Mouse (Mus musculus) heart, embryonic 12.5 days (tissue): Measurements from ENCODE around the gene Scn11a. TPM values are rescaled to one million over a fixed set of nuclear protein-coding genes. Genes with fewer than 3 reads are reported as not detected.

Experiments used
- ATAC-seq: fragments of 200-750 bp; cut with Nextera tagmentation; 2 replicates; pipeline ENCODE4 v1.8.0; 2017; ENCODE audit warnings: moderate TSS enrichment, moderate library complexity; ENCODE audit not compliant: insufficient number of reproducible peaks, low FRiP score
- H3K27ac ChIP-seq: fragments of 300-500 bp; sonication (generic); 2 replicates; pipeline ENCODE4 v1.5.1; 2016; ENCODE audit warnings: mild to moderate bottlenecking, moderate library complexity; ENCODE audit not compliant: poor library complexity, severe bottlenecking
- H3K27me3 ChIP-seq: fragments of 300-500 bp; sonication (generic); replicated peaks from 2 replicates; pipeline ENCODE4 v1.6.1; 2016; ENCODE audit warnings: mild to moderate bottlenecking, moderate library complexity
- H3K36me3 ChIP-seq: fragments of 300-500 bp; sonication (generic); 2 replicates; pipeline ENCODE4 v1.6.1; 2016; ENCODE audit warnings: mild to moderate bottlenecking, moderate library complexity
- H3K4me1 ChIP-seq: fragments of 300-500 bp; sonication (generic); replicated peaks from 2 replicates; pipeline ENCODE4 v1.6.1; 2016; ENCODE audit warnings: mild to moderate bottlenecking
- H3K4me2 ChIP-seq: fragments of 300-500 bp; sonication (generic); 2 replicates; pipeline ENCODE4 v1.6.1; 2016; ENCODE audit warnings: mild to moderate bottlenecking, moderate library complexity
- H3K4me3 ChIP-seq: fragments of 300-500 bp; sonication (generic); 2 replicates; pipeline ENCODE4 v1.5.1; 2016; ENCODE audit warnings: mild to moderate bottlenecking
- H3K9ac ChIP-seq: fragments of 300-500 bp; sonication (generic); 2 replicates; pipeline ENCODE4 v1.6.1; 2016; ENCODE audit warnings: mild to moderate bottlenecking, moderate library complexity
- H3K9me3 ChIP-seq: fragments of 300-500 bp; sonication (generic); replicated peaks from 2 replicates; pipeline ENCODE4 v1.6.1; 2016; ENCODE audit warnings: mild to moderate bottlenecking, moderate library complexity
- WGBS: fragments of 180-500 bp; shearing (Covaris S2); methylation state at CpG from one replicate; pipeline ENCODE4 v1.1.7; 2016; 5-methylcytosine and 5-hydroxymethylcytosine counted together
- polyA plus RNA-seq: library from polyadenylated mRNA; unstranded; fragments of >200 nt; fragmentation: Nextera tagmentation; extraction: Ambion mirVana; gene quantifications from 2 replicates; pipeline ENCODE4 v1.2.1, GENCODE M21; 2016

Scn11a gene
- polyA plus RNA-seq: not detected in 2 replicates

GRCm38 (mm10) chr9:119825297-119825696 lies at the start of gene Scn11a:
Scn11a (minus strand) TSS chr9:119825456.
- no peaks in the 10 kb centered on the region for H3K4me1 ChIP-seq
- 31% methylated on average over 4 of the region's 4 CpGs for WGBS
- no peaks in the 10 kb centered on the region for H3K9me3 ChIP-seq
- H3K27ac ChIP-seq: no peak within 1 kb of the TSS
- no peak for ATAC-seq
- no peak within 1 kb of the TSS for H3K9ac ChIP-seq
- no peak within 1 kb of the TSS for H3K4me2 ChIP-seq
- no peaks in the 10 kb centered on the region for H3K36me3 ChIP-seq
- H3K27me3 ChIP-seq: no peaks in the 10 kb centered on the region
- no peak within 1 kb of the TSS for H3K4me3 ChIP-seq

DNA sequence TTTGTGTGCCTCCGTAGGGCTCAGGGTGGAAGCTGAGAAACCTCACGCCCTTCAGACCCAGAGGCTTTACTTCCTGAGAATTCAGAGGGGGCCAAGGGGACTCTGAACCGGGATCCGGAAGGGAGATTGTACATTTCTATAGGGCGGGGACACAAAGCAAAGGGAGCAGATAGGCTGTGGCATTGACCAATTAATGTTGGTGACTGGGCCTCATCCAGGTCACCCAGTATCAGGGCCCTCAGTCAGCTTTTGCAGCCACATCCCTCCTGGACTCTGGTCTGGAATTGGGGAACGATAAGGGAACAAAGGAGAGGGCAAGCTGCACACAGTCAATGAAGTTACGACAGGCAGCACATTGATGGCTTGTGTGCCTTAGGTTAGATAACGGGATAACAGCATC lies 28.9 kb upstream of the Scn11a start:
- WGBS: 60% methylated on average over 8 of the region's 8 CpGs
- no peak overlapping the region for H3K27ac ChIP-seq
- no peak overlapping the region for H3K4me3 ChIP-seq
- no peak overlapping the region for H3K9ac ChIP-seq
- peaks cover 10% of the 10 kb centered on the region; the same call in 1 of the 2 replicates for H3K9me3 ChIP-seq
- no peaks in the 10 kb centered on the region for H3K27me3 ChIP-seq
- H3K4me1 ChIP-seq: no peaks in the 10 kb centered on the region
- ATAC-seq: no peak
- no peak overlapping the region for H3K4me2 ChIP-seq
- no peaks in the 10 kb centered on the region for H3K36me3 ChIP-seq

DNA sequence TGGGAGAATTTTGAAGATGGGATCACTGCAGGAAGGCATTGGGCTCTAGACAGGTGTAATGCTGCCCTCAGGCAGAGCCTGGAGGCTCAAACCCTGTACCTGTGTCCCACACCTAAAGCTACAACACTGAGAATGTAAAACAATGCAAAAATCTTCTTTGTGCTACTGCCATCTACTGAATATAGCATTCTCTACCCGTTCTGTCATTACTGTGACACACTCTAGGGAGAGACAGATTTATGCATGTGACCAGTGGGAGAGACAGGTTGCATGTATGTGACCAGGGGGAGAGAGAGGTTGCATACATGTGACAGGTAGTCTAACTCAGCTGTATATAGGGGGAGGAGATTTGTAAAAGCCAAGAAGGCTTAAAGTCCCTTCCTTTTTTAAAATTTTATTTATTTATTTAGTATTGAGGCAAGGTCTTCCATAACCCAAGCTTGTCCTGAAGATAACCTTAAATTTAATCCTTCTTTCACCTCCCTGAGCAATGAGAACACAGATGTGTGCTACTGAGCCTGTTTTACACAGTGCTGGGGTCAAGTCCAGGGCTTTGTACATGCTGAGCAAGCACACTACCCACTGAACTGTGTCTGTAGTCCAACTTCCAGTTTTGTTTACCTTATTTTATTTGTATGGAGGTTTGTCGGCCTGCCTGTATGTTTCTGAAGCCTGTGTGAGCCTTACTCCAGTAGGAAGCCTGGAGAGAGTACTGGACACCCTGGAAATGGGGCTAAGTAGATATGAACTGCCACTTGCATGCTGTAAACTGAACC lies 28.0 kb upstream of the Scn11a start:
- H3K9me3 ChIP-seq: peaks cover 8% of the 10 kb centered on the region; the same call in 1 of the 2 replicates
- H3K27ac ChIP-seq: no peak overlapping the region
- no peak for ATAC-seq
- 70% methylated on average over 2 of the region's 2 CpGs for WGBS
- H3K9ac ChIP-seq: no peak overlapping the region
- H3K27me3 ChIP-seq: peaks cover 6% of the 10 kb centered on the region; the same call in 1 of the 2 replicates
- no peak overlapping the region for H3K4me3 ChIP-seq
- H3K4me2 ChIP-seq: no peak overlapping the region
- no peaks in the 10 kb centered on the region for H3K4me1 ChIP-seq
- no peaks in the 10 kb centered on the region for H3K36me3 ChIP-seq

GRCm38 (mm10) chr9:119852347-119853030 lies 27.2 kb upstream of the Scn11a start:
- ATAC-seq: no peak

DNA sequence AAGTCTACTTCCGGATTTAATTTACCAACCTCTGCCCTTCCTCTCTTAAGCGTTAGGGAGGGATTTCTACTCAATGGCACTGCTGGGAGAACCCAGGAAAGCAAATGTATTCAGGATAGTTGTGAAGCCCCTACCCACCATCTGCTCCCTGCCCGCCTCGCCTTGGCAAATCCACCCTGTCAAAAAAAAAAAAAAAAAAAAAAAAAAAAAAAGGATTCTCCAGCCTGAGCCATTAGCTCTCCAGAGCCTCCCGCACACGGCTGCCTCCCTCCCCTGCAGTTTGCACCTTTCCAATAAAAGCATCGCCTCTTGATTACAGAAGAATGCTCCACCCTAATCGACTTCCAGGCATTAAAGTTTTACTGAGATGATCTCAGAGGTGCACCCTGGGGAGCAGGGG lies 24.0 kb upstream of the Scn11a start:
- Histone ChIP-seq H3K27ac (no peak overlapping the region), H3K36me3 (no peaks in the 10 kb centered on the region), H3K4me3 (no peak overlapping the region), H3K4me1 (no peaks in the 10 kb centered on the region), H3K9ac (no peak overlapping the region), H3K9me3 (peaks cover 3% of the 10 kb centered on the region; the same call in 1 of the 2 replicates), H3K27me3 (peaks cover 8% of the 10 kb centered on the region; the same call in 1 of the 2 replicates), H3K4me2 (no peak overlapping the region)
- ATAC-seq: no peak
- WGBS: 17% methylated on average over 8 of the region's 8 CpGs

More at GRCm38 (mm10) chr9:119852347-119853030, 27.2 kb upstream of the Scn11a start:
- no peak overlapping the region for H3K4me2 ChIP-seq
- 79% methylated on average over 10 of the region's 10 CpGs for WGBS
- no peak overlapping the region for H3K4me3 ChIP-seq
- peaks cover 3% of the 10 kb centered on the region; the same call in 1 of the 2 replicates for H3K9me3 ChIP-seq
- no peaks in the 10 kb centered on the region for H3K4me1 ChIP-seq
- no peaks in the 10 kb centered on the region for H3K36me3 ChIP-seq
- peaks cover 8% of the 10 kb centered on the region; the same call in 1 of the 2 replicates for H3K27me3 ChIP-seq
- no peak overlapping the region for H3K9ac ChIP-seq
- no peak overlapping the region for H3K27ac ChIP-seq

DNA sequence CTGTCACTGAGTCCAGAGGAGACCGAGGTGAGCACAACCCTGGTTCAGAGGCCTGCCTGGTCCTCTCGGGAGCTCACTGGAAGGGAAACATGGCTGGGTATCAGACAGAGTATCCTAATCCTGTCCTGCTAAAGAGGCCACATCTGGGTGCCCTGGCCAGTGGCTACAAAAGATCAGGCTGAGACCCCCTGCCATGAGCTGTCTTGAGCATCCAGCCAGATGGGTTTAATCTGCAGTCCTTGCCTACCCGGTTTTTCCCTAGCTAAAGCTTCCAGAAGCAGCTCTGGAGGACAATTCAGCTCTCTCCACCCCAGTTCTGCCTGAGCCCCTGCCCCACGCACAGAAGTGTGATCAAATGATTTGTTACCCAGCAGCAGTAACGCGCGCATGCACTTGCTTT lies 23.4 kb upstream of the Scn11a start:
- Histone ChIP-seq H3K4me1 (no peaks in the 10 kb centered on the region), H3K36me3 (no peaks in the 10 kb centered on the region), H3K27me3 (peaks cover 8% of the 10 kb centered on the region; the same call in 1 of the 2 replicates), H3K4me3 (no peak overlapping the region), H3K27ac (no peak overlapping the region), H3K9ac (no peak overlapping the region), H3K4me2 (no peak overlapping the region), H3K9me3 (peaks cover 3% of the 10 kb centered on the region; the same call in 1 of the 2 replicates)
- WGBS: 37% methylated on average over 7 of the region's 7 CpGs
- no peak for ATAC-seq

- H3K27ac ChIP-seq: no peak overlapping the region
- no peak overlapping the region for H3K4me3 ChIP-seq
- peaks cover 8% of the 10 kb centered on the region; the same call in 1 of the 2 replicates for H3K27me3 ChIP-seq
- no peak for ATAC-seq
- no peaks in the 10 kb centered on the region for H3K36me3 ChIP-seq
- H3K9ac ChIP-seq: no peak overlapping the region
- WGBS: 76% methylated on average over 6 of the region's 6 CpGs
- H3K4me2 ChIP-seq: no peak overlapping the region
- H3K4me1 ChIP-seq: no peaks in the 10 kb centered on the region
- H3K9me3 ChIP-seq: no peaks in the 10 kb centered on the region
These were observed 21.9 kb upstream of the Scn11a start for GRCm38 (mm10) chr9:119847187-119847586.

DNA sequence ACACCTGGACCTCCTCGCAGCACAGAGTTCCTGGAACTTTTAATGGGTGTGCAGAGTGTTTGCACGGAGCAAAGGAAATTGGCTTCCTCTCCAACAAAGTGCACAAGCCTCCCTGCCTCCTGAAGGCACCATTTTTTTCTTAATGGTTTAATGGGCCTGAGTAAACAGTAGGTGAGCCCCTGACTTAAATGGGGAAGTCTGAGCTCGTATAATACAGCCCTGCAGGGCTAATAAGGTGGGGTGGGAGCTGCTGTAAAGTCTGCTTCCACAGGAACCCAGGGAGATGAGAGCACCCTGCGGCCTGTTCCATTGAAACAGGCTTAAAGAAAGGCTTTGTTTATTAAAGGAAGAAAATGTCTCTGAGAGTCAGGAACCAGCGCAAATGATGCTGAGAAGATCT lies 19.5 kb upstream of the Scn11a start:
- ATAC-seq: no peak
- Histone ChIP-seq H3K27me3 (peaks cover 8% of the 10 kb centered on the region; the same call in 1 of the 2 replicates), H3K4me1 (no peaks in the 10 kb centered on the region), H3K9me3 (no peaks in the 10 kb centered on the region), H3K9ac (no peak overlapping the region), H3K36me3 (no peaks in the 10 kb centered on the region), H3K27ac (no peak overlapping the region), H3K4me3 (no peak overlapping the region), H3K4me2 (no peak overlapping the region)
- WGBS: 47% methylated on average over 5 of the region's 5 CpGs

DNA sequence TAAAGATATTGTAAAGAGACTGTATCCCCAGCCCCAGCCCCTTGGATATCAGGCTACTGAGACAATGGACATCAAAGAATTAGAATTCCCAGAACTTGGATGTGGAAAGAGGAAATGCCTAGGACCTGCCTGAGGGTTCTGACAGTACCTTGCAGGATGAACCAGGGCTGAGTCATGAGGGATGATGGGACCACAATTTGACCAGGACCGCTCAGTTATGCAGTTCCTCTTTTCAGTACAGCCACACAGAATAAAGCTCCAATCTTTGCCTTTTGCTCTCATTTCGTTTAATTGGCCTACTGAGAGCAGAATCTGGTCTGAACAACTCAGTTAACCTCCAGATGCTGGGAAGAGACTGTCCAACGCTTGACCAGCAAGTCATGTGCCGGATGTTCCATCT lies 18.3 kb upstream of the Scn11a start:
- no peak overlapping the region for H3K9ac ChIP-seq

DNA sequence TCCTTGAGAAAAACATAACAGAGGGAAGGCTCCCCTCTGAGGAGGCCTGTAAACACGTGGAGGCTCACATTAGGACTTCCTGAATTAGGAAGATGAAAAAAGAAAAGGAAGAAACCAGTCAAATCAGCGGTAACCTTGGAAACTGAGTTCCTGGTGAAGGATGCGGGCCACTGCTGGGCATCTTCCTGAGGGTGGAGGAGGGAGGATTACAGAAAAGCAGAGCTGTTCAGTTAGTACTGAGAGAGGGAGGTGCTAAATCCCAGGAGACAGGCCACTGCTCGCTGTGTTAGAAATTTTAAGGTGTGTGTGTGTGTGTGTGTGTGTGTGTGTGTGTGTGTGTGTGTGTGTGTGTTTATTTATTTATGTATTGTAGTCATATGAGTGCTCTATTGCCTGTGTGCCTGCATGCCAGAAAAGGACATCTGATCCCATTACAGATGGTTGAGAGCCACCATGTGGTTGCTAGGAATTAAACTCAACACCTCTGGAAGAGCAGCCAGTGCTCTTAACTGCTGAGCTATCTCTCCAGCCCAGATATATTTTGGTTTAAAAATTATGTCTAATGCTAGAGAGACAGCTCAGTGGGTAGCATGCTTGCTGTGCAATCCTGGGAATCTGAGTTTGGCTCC lies 17.4 kb upstream of the Scn11a start:
- H3K4me2 ChIP-seq: no peak overlapping the region
- H3K9me3 ChIP-seq: 0 out of 2 replicates have a peak, but pooled peaks cover 3% of the 10 kb centered on the region
- H3K9ac ChIP-seq: no peak overlapping the region
- ATAC-seq: no peak
- no peaks in the 10 kb centered on the region; the same call in 1 of the 2 replicates for H3K27me3 ChIP-seq
- H3K36me3 ChIP-seq: no peaks in the 10 kb centered on the region
- no peak overlapping the region for H3K4me3 ChIP-seq
- WGBS: 38% methylated on average over 4 of the region's 4 CpGs
- no peak overlapping the region for H3K27ac ChIP-seq
- no peaks in the 10 kb centered on the region for H3K4me1 ChIP-seq

More for the DNA sequence above, 18.3 kb upstream of the Scn11a start:
- no peak for ATAC-seq
- Histone ChIP-seq H3K4me2 (no peak overlapping the region), H3K4me1 (no peaks in the 10 kb centered on the region), H3K27me3 (peaks cover 4% of the 10 kb centered on the region; the same call in 1 of the 2 replicates), H3K4me3 (no peak overlapping the region), H3K36me3 (no peaks in the 10 kb centered on the region), H3K27ac (no peak overlapping the region), H3K9me3 (no peaks in the 10 kb centered on the region)
- 68% methylated on average over 4 of the region's 4 CpGs for WGBS

DNA sequence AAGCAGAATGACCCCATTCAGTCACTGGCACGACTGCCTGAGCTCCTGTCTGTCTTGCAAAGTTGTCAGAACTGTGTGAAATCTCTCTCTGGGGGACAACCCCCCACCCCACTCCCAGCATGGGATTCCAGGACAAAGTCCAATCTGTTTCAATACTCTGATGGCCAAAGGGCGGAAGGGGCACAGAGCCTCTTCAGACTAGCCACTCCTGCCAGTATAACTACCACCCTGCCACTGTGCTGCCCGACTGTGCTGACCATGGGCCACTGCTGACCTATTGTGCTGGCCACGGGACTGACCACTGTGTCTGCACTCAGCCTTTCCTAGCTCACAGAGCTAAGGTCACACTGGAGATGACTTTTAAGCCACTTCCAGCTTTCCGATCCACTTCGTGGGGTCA lies 16.8 kb upstream of the Scn11a start:
- Histone ChIP-seq H3K36me3 (no peaks in the 10 kb centered on the region), H3K9ac (no peak overlapping the region), H3K4me3 (no peak overlapping the region), H3K4me2 (no peak overlapping the region), H3K9me3 (0 out of 2 replicates have a peak, but pooled peaks cover 3% of the 10 kb centered on the region), H3K4me1 (no peaks in the 10 kb centered on the region), H3K27me3 (no peaks in the 10 kb centered on the region; the same call in 1 of the 2 replicates), H3K27ac (no peak overlapping the region)
- 52% methylated on average over 6 of the region's 6 CpGs for WGBS
- ATAC-seq: no peak
